Mouse (Mus musculus): ENCODE data around the gene Rccd1.

DNA sequence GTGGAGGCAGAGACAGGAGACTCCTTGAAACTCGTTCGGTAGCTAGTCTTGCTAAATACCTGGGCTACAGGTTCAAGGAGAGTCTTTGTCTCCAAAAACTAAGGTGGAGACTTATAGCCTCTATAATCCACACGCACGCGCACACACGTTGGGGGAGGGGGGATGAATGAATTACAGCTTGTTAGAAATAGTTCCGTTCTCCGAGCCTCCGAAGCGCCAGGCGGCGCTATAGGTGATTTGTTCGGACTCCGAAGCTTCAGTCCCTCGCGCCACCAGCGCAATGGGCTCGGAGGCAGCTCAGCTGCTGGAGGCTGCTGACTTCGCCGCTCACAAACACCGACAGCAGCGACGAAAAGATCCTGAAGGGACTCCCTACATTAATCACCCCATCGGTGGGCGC, 18.6 kb upstream of the Rccd1 start, which contains the start of gene Hddc3:
- TF ChIP-seq CTCF (IDR thresholded peaks at IDR 0.05; ENCODE audit: insufficient read depth, low read length) (peak; percentile 81), POLR2A (IDR thresholded peaks at IDR 0.05; ENCODE audit: borderline replicate concordance, extremely low read depth, low read depth, low read length) (peak; percentile 92; the same call in 1 of the 2 replicates)
